Mouse (Mus musculus) lung, embryonic 15.5 days (tissue): Measurements from ENCODE around the gene Pitpna. TPM values are rescaled to one million over a fixed set of nuclear protein-coding genes. Genes with fewer than 3 reads are reported as not detected.
"Not testable (repeated sequence)": the region's sequence is repeated elsewhere in the genome, so short reads cannot be mapped to it uniquely, and the experiment has no call there.

Experiments
- ATAC-seq: fragments of 200-750 bp; cut with Nextera tagmentation; 2 replicates; pipeline ENCODE4 v1.8.0; 2017; ENCODE audit warnings: moderate number of reproducible peaks, borderline replicate concordance; ENCODE audit not compliant: low FRiP score, low TSS enrichment; ENCODE audit errors: extremely low read depth
- H3K27ac ChIP-seq: fragments of 300-500 bp; sonication (generic); 2 replicates; pipeline ENCODE4 v1.5.1; 2015; ENCODE audit warnings: moderate library complexity, mild to moderate bottlenecking, inconsistent platforms
- H3K27me3 ChIP-seq: fragments of 300-500 bp; sonication (generic); 2 replicates; pipeline ENCODE4 v1.6.1; 2015; ENCODE audit warnings: inconsistent platforms
- H3K36me3 ChIP-seq: fragments of 300-500 bp; sonication (generic); 2 replicates; pipeline ENCODE4 v1.6.1; 2015; ENCODE audit warnings: inconsistent platforms
- H3K4me1 ChIP-seq: fragments of 300-500 bp; sonication (generic); 2 replicates; pipeline ENCODE4 v1.6.1; 2015; ENCODE audit warnings: inconsistent platforms
- H3K4me2 ChIP-seq: fragments of 300-500 bp; sonication (generic); 2 replicates; pipeline ENCODE4 v1.6.1; 2015; ENCODE audit warnings: inconsistent platforms, mild to moderate bottlenecking, moderate library complexity
- H3K4me3 ChIP-seq: fragments of 300-500 bp; sonication (generic); 2 replicates; pipeline ENCODE4 v1.5.1; 2015; ENCODE audit warnings: mild to moderate bottlenecking, inconsistent platforms
- H3K9ac ChIP-seq: fragments of 300-500 bp; sonication (generic); 2 replicates; pipeline ENCODE4 v1.6.1; 2015; ENCODE audit warnings: inconsistent platforms
- H3K9me3 ChIP-seq: fragments of 300-500 bp; sonication (generic); 2 replicates; pipeline ENCODE4 v1.6.1; 2016; ENCODE audit warnings: inconsistent platforms
- WGBS: fragments of 180-500 bp; shearing (Covaris S2); methylation state at CpG from one replicate; pipeline ENCODE4 v1.1.7; 2015; 5-methylcytosine and 5-hydroxymethylcytosine counted together
- polyA plus RNA-seq: library from polyadenylated mRNA; unstranded; fragments of >200 nt; fragmentation: Nextera tagmentation; extraction: Ambion mirVana; gene quantifications from 2 replicates; pipeline ENCODE4 v1.2.1, GENCODE M21; 2015

Gene Pitpna
- polyA plus RNA-seq, 1 experiment from 2014 or later, result 76.8 TPM

GRCm38 (mm10) chr11:75599802-75600201 is 11.9 kb downstream of the Pitpna start:
- H3K4me2 ChIP-seq, H3K4me1 ChIP-seq, H3K4me3 ChIP-seq, H3K9me3 ChIP-seq, H3K27ac ChIP-seq, H3K27me3 ChIP-seq, H3K9ac ChIP-seq, ATAC-seq: not testable (repeated sequence)
- H3K36me3 ChIP-seq, result peaks cover 62% of the 10 kb centered on the region
- WGBS, result 92% methylated on average over 17 of the region's 17 CpGs

DNA sequence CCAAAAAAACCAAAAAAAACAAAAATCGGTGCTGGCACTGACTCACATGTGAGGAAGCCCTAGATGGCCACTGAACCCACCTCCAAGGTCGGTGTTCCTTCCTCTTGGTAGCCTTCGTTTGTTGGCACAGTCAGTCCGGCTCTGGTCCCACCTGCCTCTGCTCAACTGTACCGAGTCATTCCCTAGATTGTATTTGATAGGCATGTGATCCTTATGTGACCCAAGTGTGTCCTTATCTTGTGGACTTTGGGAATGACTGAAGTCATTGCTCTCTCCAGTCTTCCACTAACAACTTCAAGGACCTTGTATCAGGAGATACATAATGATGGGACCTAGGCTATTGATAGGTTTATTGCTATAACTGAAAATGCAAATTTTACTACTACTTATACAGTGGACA is 16.9 kb downstream of the Pitpna start:
- H3K27ac ChIP-seq, result no peak overlapping the region
- WGBS, result 79% methylated on average over 5 of the region's 5 CpGs
- no peaks in the 10 kb centered on the region for H3K27me3 ChIP-seq
- H3K9me3 ChIP-seq, result no peaks in the 10 kb centered on the region
- ATAC-seq, result no peak
- no peak overlapping the region for H3K4me3 ChIP-seq
- no peaks in the 10 kb centered on the region for H3K4me1 ChIP-seq
- peaks cover 70% of the 10 kb centered on the region for H3K36me3 ChIP-seq
- no peak overlapping the region for H3K4me2 ChIP-seq
- no peak overlapping the region for H3K9ac ChIP-seq

- Histone ChIP-seq H3K4me3 (no peak overlapping the region), H3K27me3 (no peaks in the 10 kb centered on the region), H3K9ac (no peak overlapping the region), H3K9me3 (no peaks in the 10 kb centered on the region), H3K36me3 (peaks cover 70% of the 10 kb centered on the region), H3K4me1 (no peaks in the 10 kb centered on the region), H3K27ac (no peak overlapping the region), H3K4me2 (no peak overlapping the region)
- no peak for ATAC-seq
- whole genome bisulfite sequencing, result 32% methylated on average over 1 of the region's 1 CpGs
Observed at GRCm38 (mm10) chr11:75605318-75605717, 17.4 kb downstream of the Pitpna start.

DNA sequence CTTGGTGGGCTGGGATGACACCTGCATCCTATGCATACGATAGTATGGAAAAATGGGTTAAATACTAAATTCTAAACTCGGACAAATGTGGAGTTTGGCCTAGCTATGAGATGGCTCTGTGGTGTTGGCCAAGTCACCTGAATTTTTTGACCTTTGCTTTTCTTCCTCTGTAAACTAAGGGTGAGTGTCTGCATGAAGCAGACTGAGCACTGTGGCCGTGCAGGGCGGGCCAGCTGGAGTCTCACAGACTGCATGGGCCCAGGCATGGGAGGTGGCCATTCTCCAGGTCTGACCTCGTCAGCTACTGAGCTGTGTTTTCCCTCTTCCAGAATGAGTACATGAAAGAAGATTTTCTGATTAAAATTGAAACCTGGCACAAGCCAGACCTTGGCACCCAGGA is 20.9 kb downstream of the Pitpna start:
- WGBS, result 87% methylated on average over 5 of the region's 5 CpGs
- no peaks in the 10 kb centered on the region for H3K4me1 ChIP-seq
- H3K9me3 ChIP-seq, result no peaks in the 10 kb centered on the region
- H3K36me3 ChIP-seq, result peaks cover 62% of the 10 kb centered on the region
- H3K4me3 ChIP-seq, result no peak overlapping the region
- H3K27me3 ChIP-seq, result no peaks in the 10 kb centered on the region
- no peak overlapping the region for H3K9ac ChIP-seq
- ATAC-seq, result no peak
- no peak overlapping the region for H3K27ac ChIP-seq
- H3K4me2 ChIP-seq, result no peak overlapping the region

GRCm38 (mm10) chr11:75610021-75610420 is 22.1 kb downstream of the Pitpna start:
- WGBS, result 86% methylated on average over 2 of the region's 2 CpGs
- no peaks in the 10 kb centered on the region for H3K27me3 ChIP-seq
- H3K27ac ChIP-seq, result no peak overlapping the region
- H3K36me3 ChIP-seq, result peaks cover 61% of the 10 kb centered on the region
- no peaks in the 10 kb centered on the region for H3K4me1 ChIP-seq
- H3K4me3 ChIP-seq, result no peak overlapping the region
- no peak overlapping the region for H3K4me2 ChIP-seq
- no peak for ATAC-seq
- H3K9ac ChIP-seq, result no peak overlapping the region
- H3K9me3 ChIP-seq, result no peaks in the 10 kb centered on the region

- H3K27ac ChIP-seq, result no peak overlapping the region
- WGBS, result 100% methylated on average over 1 of the region's 1 CpGs
- no peaks in the 10 kb centered on the region for H3K4me1 ChIP-seq
- no peak for ATAC-seq
- H3K9ac ChIP-seq, result no peak overlapping the region
- H3K9me3 ChIP-seq, result no peaks in the 10 kb centered on the region
- no peak overlapping the region for H3K4me3 ChIP-seq
- no peak overlapping the region for H3K4me2 ChIP-seq
- H3K36me3 ChIP-seq, result peaks cover 67% of the 10 kb centered on the region
- H3K27me3 ChIP-seq, result no peaks in the 10 kb centered on the region
Observed at GRCm38 (mm10) chr11:75614769-75615168, 26.9 kb downstream of the Pitpna start.

DNA sequence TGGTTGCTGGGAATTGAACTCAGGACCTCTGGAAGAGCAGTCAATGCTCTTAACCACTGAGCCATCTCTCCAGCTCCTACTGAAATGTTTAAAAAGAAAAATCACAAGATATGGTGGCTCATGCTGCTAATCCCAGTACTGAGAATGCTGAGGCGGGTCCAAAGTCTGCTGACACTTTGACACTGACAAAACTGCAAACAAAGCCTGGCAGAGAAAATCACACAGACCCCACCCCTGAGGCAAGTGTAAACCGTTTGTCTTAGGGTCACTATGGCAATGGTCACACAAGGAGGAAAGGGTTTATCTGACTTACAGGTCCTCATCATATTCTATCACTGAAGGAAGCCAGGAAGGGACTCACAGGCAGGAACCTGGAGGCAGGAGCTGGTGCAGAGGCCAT is 27.7 kb downstream of the Pitpna start:
- Histone ChIP-seq H3K27me3 (no peaks in the 10 kb centered on the region), H3K27ac (no peak overlapping the region), H3K4me2 (no peak overlapping the region), H3K4me3 (no peak overlapping the region), H3K36me3 (peaks cover 67% of the 10 kb centered on the region), H3K9me3 (no peaks in the 10 kb centered on the region), H3K9ac (no peak overlapping the region), H3K4me1 (no peaks in the 10 kb centered on the region)
- WGBS, result 70% methylated on average over 2 of the region's 2 CpGs
- ATAC-seq, result no peak

- Histone ChIP-seq H3K36me3 (peaks cover 67% of the 10 kb centered on the region), H3K9me3 (no peaks in the 10 kb centered on the region), H3K27me3 (no peaks in the 10 kb centered on the region), H3K4me2 (no peak overlapping the region), H3K9ac (no peak overlapping the region), H3K4me1 (peaks cover 14% of the 10 kb centered on the region; the same call in 1 of the 2 replicates), H3K4me3 (no peak overlapping the region), H3K27ac (0 out of 2 replicates have a peak overlapping the region, but pooled peaks have one; percentile 72)
- no peak for ATAC-seq
- 77% methylated on average over 5 of the region's 5 CpGs for WGBS
Observed at GRCm38 (mm10) chr11:75619133-75619532, 31.2 kb downstream of the Pitpna start.

GRCm38 (mm10) chr11:75620136-75620780 is 32.4 kb downstream of the Pitpna start:
- H3K36me3 ChIP-seq, result peaks cover 60% of the 10 kb centered on the region
- H3K4me3 ChIP-seq, result no peak overlapping the region
- H3K4me1 ChIP-seq, result peaks cover 19% of the 10 kb centered on the region; the same call in 1 of the 2 replicates
- peak overlapping the region; percentile 72 for H3K27ac ChIP-seq
- no peak overlapping the region for H3K4me2 ChIP-seq
- ATAC-seq, result peak; percentile 44; the same call in 1 of the 2 replicates
- H3K9me3 ChIP-seq, result no peaks in the 10 kb centered on the region
- WGBS, result 55% methylated on average over 12 of the region's 12 CpGs
- no peak overlapping the region for H3K9ac ChIP-seq
- H3K27me3 ChIP-seq, result no peaks in the 10 kb centered on the region

- Histone ChIP-seq H3K4me2 (no peak overlapping the region), H3K9me3 (no peaks in the 10 kb centered on the region), H3K9ac (no peak overlapping the region), H3K27ac (peak overlapping the region; percentile 72), H3K4me3 (no peak overlapping the region), H3K36me3 (peaks cover 64% of the 10 kb centered on the region), H3K27me3 (no peaks in the 10 kb centered on the region), H3K4me1 (peaks cover 19% of the 10 kb centered on the region; the same call in 1 of the 2 replicates)
- ATAC-seq, result no peak
- 74% methylated on average over 2 of the region's 2 CpGs for WGBS
Observed at GRCm38 (mm10) chr11:75621426-75621825, 33.5 kb downstream of the Pitpna start.

DNA sequence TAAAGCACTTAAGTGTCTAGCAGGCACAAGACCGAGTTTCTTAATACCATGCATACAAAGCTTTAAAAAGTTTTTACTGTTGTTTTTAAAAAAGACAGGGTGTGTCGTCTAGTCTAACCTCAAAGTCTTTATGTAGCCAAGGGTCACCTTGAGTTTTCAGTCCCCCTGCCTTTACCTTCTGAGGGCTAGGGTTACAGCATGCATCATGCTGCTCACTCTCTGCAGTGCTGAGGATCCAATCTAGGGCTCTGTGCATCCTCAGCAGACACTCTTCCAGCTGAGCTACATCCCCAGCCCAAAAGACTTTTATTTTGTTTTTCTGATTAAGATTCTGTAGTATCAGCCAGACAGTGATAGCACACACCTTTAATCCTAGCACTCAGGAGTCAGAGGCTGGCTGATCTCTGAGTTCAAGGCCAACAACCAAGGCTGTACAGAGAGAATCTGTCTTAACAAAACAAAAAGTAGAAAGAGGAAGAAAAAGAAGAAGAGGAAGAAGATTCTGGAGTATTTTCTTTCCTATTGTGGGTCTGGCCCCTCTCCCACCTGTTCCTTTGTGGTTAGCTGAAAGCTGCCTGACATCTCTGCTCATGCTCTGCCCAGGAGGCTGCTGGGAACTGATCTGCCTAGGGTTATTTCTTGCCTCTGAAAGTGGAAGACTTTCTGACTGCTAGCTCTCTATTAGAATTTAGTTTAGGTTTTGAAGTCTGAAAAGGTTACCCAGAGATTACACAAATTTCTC is 34.9 kb downstream of the Pitpna start:
- H3K9me3 ChIP-seq, result no peaks in the 10 kb centered on the region
- WGBS, result 77% methylated on average over 2 of the region's 2 CpGs
- ATAC-seq, result no peak
- H3K36me3 ChIP-seq, result peaks cover 67% of the 10 kb centered on the region
- H3K27ac ChIP-seq, result peak overlapping the region; percentile 72; the same call in 1 of the 2 replicates
- H3K9ac ChIP-seq, result no peak overlapping the region
- H3K27me3 ChIP-seq, result no peaks in the 10 kb centered on the region
- no peak overlapping the region for H3K4me2 ChIP-seq
- H3K4me1 ChIP-seq, result peaks cover 19% of the 10 kb centered on the region; the same call in 1 of the 2 replicates
- H3K4me3 ChIP-seq, result no peak overlapping the region

DNA sequence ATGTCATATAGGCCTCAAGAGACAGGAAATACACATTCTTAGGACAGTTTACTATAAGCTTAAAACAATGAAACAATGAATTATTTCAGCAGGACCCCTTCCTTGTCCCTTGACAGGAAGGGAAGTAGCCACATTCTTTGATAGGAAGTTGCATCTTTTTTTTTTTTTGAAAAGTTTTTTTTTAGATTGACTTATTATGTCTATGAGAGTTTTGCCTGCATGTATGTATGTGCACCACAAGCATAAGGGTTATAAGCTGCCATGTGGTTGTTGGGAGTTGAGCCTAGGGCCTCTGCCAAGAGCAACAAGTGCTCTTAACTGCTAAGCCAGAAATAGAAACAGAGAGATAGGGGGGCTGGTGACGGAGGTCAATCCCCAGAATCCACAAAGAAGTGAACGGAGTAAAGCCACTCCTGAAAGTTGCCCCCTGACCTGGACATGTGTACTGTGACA is 36.2 kb downstream of the Pitpna start:
- no peaks in the 10 kb centered on the region for H3K9me3 ChIP-seq
- ATAC-seq, result no peak
- H3K4me1 ChIP-seq, result peaks cover 19% of the 10 kb centered on the region; the same call in 1 of the 2 replicates
- no peak overlapping the region for H3K4me2 ChIP-seq
- H3K27ac ChIP-seq, result peak overlapping the region; percentile 72
- no peak overlapping the region for H3K9ac ChIP-seq
- 36% methylated on average over 2 of the region's 2 CpGs for WGBS
- no peak overlapping the region for H3K4me3 ChIP-seq
- H3K36me3 ChIP-seq, result peaks cover 65% of the 10 kb centered on the region
- H3K27me3 ChIP-seq, result no peaks in the 10 kb centered on the region
